Mouse (Mus musculus): Measurements from ENCODE around the gene Hist1h4c. TPM values are rescaled to one million over a fixed set of nuclear protein-coding genes. Genes with fewer than 3 reads are reported as not detected.
A peak's percentile ranks its signal among the peaks of the same experiment; 100 is the strongest.
"Not testable (repeated sequence)": the region's sequence is repeated elsewhere in the genome, so short reads cannot be mapped to it uniquely, and the experiment has no call there.

Hist1h4c gene
- polyA plus RNA-seq, 1 experiment from 2014 or later: 11.2 TPM

- no peak for TF ChIP-seq CTCF (IDR thresholded peaks at IDR 0.05; ENCODE audit: low read depth)
- 5% methylated on average over 17 of the region's 17 CpGs for WGBS
- H3K27ac ChIP-seq (ENCODE audit: low read depth): peak within 1 kb of the TSS; percentile 18; the same call in 1 of the 2 replicates
- no peaks in the 10 kb centered on the region; the same call in 1 of the 2 replicates for H3K4me1 ChIP-seq (ENCODE audit: insufficient read depth)
- peak within 1 kb of the TSS; percentile 80 for H3K4me2 ChIP-seq
- no peaks in the 10 kb centered on the region for H3K27me3 ChIP-seq (ENCODE audit: insufficient read depth, low read length)
- ATAC-seq (ENCODE audit: insufficient read depth) (peak; percentile 52), DNase-seq (peak; percentile 68)
- peak within 1 kb of the TSS; percentile 41 for H3K4me3 ChIP-seq (ENCODE audit: low read depth, low read length)
- H3K36me3 ChIP-seq (ENCODE audit: insufficient read depth): no peaks in the 10 kb centered on the region
- peak within 1 kb of the TSS; percentile 61 for H3K9ac ChIP-seq
- H3K9me3 ChIP-seq (ENCODE audit: low read depth, low read length): no peaks in the 10 kb centered on the region
These were observed 12.3 kb upstream of the Hist1h4c start, which contains the start of gene Hfe for GRCm38 (mm10) chr13:23710374-23711089. Hfe (minus strand) TSS chr13:23710854.

GRCm38 (mm10) chr13:23709714-23710373 is 11.6 kb upstream of the Hist1h4c start:
- DNase-seq: no peak
- H3K36me3 ChIP-seq (ENCODE audit: insufficient read depth): no peaks in the 10 kb centered on the region
- 34% methylated on average over 12 of the region's 15 CpGs for WGBS
- no peaks in the 10 kb centered on the region; the same call in 1 of the 2 replicates for H3K4me1 ChIP-seq (ENCODE audit: insufficient read depth)
- H3K4me2 ChIP-seq: peak overlapping the region; percentile 80
- H3K9me3 ChIP-seq (ENCODE audit: low read depth, low read length): no peaks in the 10 kb centered on the region
- peak overlapping the region; percentile 41 for H3K4me3 ChIP-seq (ENCODE audit: low read depth, low read length)
- no peaks in the 10 kb centered on the region for H3K27me3 ChIP-seq (ENCODE audit: insufficient read depth, low read length)
- TF ChIP-seq CTCF (IDR thresholded peaks at IDR 0.05; ENCODE audit: low read depth): no peak
- H3K9ac ChIP-seq: peak overlapping the region; percentile 61
- ATAC-seq (ENCODE audit: insufficient read depth): peak; percentile 17; the same call in 1 of the 2 replicates
- peak overlapping the region; percentile 18; the same call in 1 of the 2 replicates for H3K27ac ChIP-seq (ENCODE audit: low read depth)

- no peak for DNase-seq
- Histone ChIP-seq H3K27ac (ENCODE audit: low read depth) (no peak overlapping the region), H3K9ac (no peak overlapping the region), H3K4me3 (ENCODE audit: low read depth, low read length) (no peak overlapping the region), H3K36me3 (ENCODE audit: insufficient read depth) (no peaks in the 10 kb centered on the region), H3K4me2 (no peak overlapping the region), H3K9me3 (ENCODE audit: low read depth, low read length) (no peaks in the 10 kb centered on the region), H3K4me1 (ENCODE audit: insufficient read depth) (no peaks in the 10 kb centered on the region; the same call in 1 of the 2 replicates), H3K27me3 (ENCODE audit: insufficient read depth, low read length) (no peaks in the 10 kb centered on the region)
- no peak for TF ChIP-seq CTCF (IDR thresholded peaks at IDR 0.05; ENCODE audit: low read depth)
- whole genome bisulfite sequencing: 57% methylated on average over 4 of the region's 4 CpGs
- no peak for ATAC-seq (ENCODE audit: insufficient read depth)
These were observed 10.4 kb upstream of the Hist1h4c start for GRCm38 (mm10) chr13:23708654-23709053.

GRCm38 (mm10) chr13:23708041-23708440 is 9.8 kb upstream of the Hist1h4c start:
- ATAC-seq (ENCODE audit: insufficient read depth) (no peak), DNase-seq (no peak)
- no peaks in the 10 kb centered on the region for H3K27me3 ChIP-seq (ENCODE audit: insufficient read depth, low read length)
- H3K27ac ChIP-seq (ENCODE audit: low read depth): no peak overlapping the region
- H3K9me3 ChIP-seq (ENCODE audit: low read depth, low read length): no peaks in the 10 kb centered on the region
- no peak overlapping the region for H3K9ac ChIP-seq
- no peaks in the 10 kb centered on the region for H3K36me3 ChIP-seq (ENCODE audit: insufficient read depth)
- H3K4me1 ChIP-seq (ENCODE audit: insufficient read depth): no peaks in the 10 kb centered on the region; the same call in 1 of the 2 replicates
- no peak overlapping the region for H3K4me2 ChIP-seq
- H3K4me3 ChIP-seq (ENCODE audit: low read depth, low read length): no peak overlapping the region
- no peak for TF ChIP-seq CTCF (IDR thresholded peaks at IDR 0.05; ENCODE audit: low read depth)
- WGBS: 87% methylated on average over 4 of the region's 4 CpGs

- H3K9ac ChIP-seq: no peak overlapping the region
- H3K9me3 ChIP-seq (ENCODE audit: low read depth, low read length): no peaks in the 10 kb centered on the region
- no peak overlapping the region for H3K4me2 ChIP-seq
- no peaks in the 10 kb centered on the region for H3K27me3 ChIP-seq (ENCODE audit: insufficient read depth, low read length)
- no peak for TF ChIP-seq CTCF (IDR thresholded peaks at IDR 0.05; ENCODE audit: low read depth)
- WGBS: 94% methylated on average over 12 of the region's 12 CpGs
- no peak overlapping the region for H3K4me3 ChIP-seq (ENCODE audit: low read depth, low read length)
- no peaks in the 10 kb centered on the region; the same call in 1 of the 2 replicates for H3K4me1 ChIP-seq (ENCODE audit: insufficient read depth)
- ATAC-seq (ENCODE audit: insufficient read depth) (no peak), DNase-seq (no peak)
- no peak overlapping the region for H3K27ac ChIP-seq (ENCODE audit: low read depth)
- H3K36me3 ChIP-seq (ENCODE audit: insufficient read depth): no peaks in the 10 kb centered on the region
These were observed 8.5 kb upstream of the Hist1h4c start for GRCm38 (mm10) chr13:23706771-23707170.

DNA sequence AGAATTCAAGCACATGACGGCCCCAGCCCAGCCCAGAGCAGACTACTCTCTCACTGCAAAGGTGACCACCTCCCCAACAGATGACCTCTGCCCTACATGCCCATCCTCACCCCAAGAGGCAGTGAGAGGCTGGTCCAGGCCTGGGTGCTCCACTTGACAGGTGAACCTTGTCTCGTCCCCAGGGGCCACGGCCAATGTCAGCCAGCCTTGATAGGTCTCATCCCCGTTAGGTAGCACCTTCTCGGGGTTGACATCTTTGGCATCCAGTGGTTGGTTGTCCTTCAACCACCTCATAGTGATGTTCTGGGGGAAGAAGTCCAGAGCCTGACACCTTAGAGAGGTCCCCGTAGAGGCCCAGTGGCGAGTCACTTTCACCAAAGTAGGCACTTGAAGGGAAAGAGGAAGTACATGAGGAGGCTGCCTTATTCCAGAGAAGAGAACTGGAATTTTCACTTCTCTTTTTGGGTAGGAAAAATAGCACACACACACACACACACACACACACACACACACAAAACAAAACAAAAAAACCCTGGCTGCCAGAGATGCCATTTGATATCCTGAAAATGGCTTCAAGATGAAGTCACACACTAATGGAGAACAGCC is 7.6 kb upstream of the Hist1h4c start:
- no peaks in the 10 kb centered on the region for H3K27me3 ChIP-seq (ENCODE audit: insufficient read depth, low read length)
- ATAC-seq (ENCODE audit: insufficient read depth): no peak
- H3K27ac ChIP-seq (ENCODE audit: low read depth): no peak overlapping the region
- TF ChIP-seq CTCF (IDR thresholded peaks at IDR 0.05; ENCODE audit: low read depth): no peak
- no peaks in the 10 kb centered on the region; the same call in 1 of the 2 replicates for H3K4me1 ChIP-seq (ENCODE audit: insufficient read depth)
- no peak overlapping the region for H3K9ac ChIP-seq
- DNase-seq: no peak
- no peaks in the 10 kb centered on the region for H3K36me3 ChIP-seq (ENCODE audit: insufficient read depth)
- no peak overlapping the region for H3K4me2 ChIP-seq
- no peaks in the 10 kb centered on the region for H3K9me3 ChIP-seq (ENCODE audit: low read depth, low read length)
- 89% methylated on average over 7 of the region's 7 CpGs for WGBS
- no peak overlapping the region for H3K4me3 ChIP-seq (ENCODE audit: low read depth, low read length)

- WGBS: 78% methylated on average over 2 of the region's 2 CpGs
- H3K4me2 ChIP-seq; H3K4me3 ChIP-seq (ENCODE audit: low read depth, low read length); DNase-seq; H3K27me3 ChIP-seq (ENCODE audit: insufficient read depth, low read length); ATAC-seq (ENCODE audit: insufficient read depth); H3K9ac ChIP-seq; H3K27ac ChIP-seq (ENCODE audit: low read depth); H3K4me1 ChIP-seq (ENCODE audit: insufficient read depth); H3K36me3 ChIP-seq (ENCODE audit: insufficient read depth); H3K9me3 ChIP-seq (ENCODE audit: low read depth, low read length): not testable (repeated sequence)
These were observed 4.5 kb upstream of the Hist1h4c start for GRCm38 (mm10) chr13:23702801-23703200.

Measured in lung, embryonic 14.5 days (tissue).